Mouse (Mus musculus) olfactory bulb, adult 2 months (tissue): Measurements from ENCODE around the gene Grik3. TPM values are rescaled to one million over a fixed set of nuclear protein-coding genes. Genes with fewer than 3 reads are reported as not detected.

Source experiments
- H3K27ac ChIP-seq: fragments of 200-500 bp; 2 replicates; pipeline ENCODE4 v1.5.1; 2012; ENCODE audit warnings: low read depth, low read length; ENCODE audit not compliant: insufficient read depth
- H3K4me1 ChIP-seq: fragments of 200-500 bp; 2 replicates; pipeline ENCODE4 v1.6.1; 2012; ENCODE audit warnings: low read length; ENCODE audit not compliant: control insufficient read depth, insufficient read depth
- H3K4me3 ChIP-seq: fragments of 200-500 bp; 2 replicates; pipeline ENCODE4 v1.5.1; 2012; ENCODE audit warnings: mild to moderate bottlenecking, low read depth, low read length, moderate library complexity; ENCODE audit not compliant: insufficient read depth
- CTCF ChIP-seq: fragments of 200-500 bp; IDR thresholded peaks from 2 replicates; pipeline ENCODE4 v1.5.1; 2012; ENCODE audit warnings: low read depth, mild to moderate bottlenecking, low read length, moderate library complexity; ENCODE audit not compliant: insufficient read depth
- POLR2A ChIP-seq: fragments of 200-500 bp; IDR thresholded peaks from 2 replicates; pipeline ENCODE4 v1.6.1; 2012; ENCODE audit warnings: mild to moderate bottlenecking, low read depth, low read length, moderate library complexity; ENCODE audit not compliant: insufficient read depth
- WGBS: fragments of 180-500 bp; shearing (Covaris S2); methylation state at CpG from one replicate; pipeline ENCODE4 v1.1.7; 2018; 5-methylcytosine and 5-hydroxymethylcytosine counted together
- polyA plus RNA-seq: library from polyadenylated mRNA; stranded (reverse); fragments of >200 nt; gene quantifications from 2 replicates; pipeline ENCODE4 v1.2.4, GENCODE M21; 2012; ENCODE audit warnings: low replicate concordance; ENCODE audit not compliant: missing spikeins, insufficient read depth, insufficient read length

Gene Grik3
- polyA plus RNA-seq, 1 experiment, result 45.0 TPM

- WGBS, result 81% methylated on average over 8 of the region's 8 CpGs
- no peak overlapping the region for H3K27ac ChIP-seq
- no peak for TF ChIP-seq POLR2A
- no peak for TF ChIP-seq CTCF
- H3K4me3 ChIP-seq, result no peak overlapping the region
- H3K4me1 ChIP-seq, result peaks cover 2% of the 10 kb centered on the region; the same call in 1 of the 2 replicates
These were observed 128.2 kb downstream of the Grik3 start for GRCm38 (mm10) chr4:125618524-125619320.

DNA sequence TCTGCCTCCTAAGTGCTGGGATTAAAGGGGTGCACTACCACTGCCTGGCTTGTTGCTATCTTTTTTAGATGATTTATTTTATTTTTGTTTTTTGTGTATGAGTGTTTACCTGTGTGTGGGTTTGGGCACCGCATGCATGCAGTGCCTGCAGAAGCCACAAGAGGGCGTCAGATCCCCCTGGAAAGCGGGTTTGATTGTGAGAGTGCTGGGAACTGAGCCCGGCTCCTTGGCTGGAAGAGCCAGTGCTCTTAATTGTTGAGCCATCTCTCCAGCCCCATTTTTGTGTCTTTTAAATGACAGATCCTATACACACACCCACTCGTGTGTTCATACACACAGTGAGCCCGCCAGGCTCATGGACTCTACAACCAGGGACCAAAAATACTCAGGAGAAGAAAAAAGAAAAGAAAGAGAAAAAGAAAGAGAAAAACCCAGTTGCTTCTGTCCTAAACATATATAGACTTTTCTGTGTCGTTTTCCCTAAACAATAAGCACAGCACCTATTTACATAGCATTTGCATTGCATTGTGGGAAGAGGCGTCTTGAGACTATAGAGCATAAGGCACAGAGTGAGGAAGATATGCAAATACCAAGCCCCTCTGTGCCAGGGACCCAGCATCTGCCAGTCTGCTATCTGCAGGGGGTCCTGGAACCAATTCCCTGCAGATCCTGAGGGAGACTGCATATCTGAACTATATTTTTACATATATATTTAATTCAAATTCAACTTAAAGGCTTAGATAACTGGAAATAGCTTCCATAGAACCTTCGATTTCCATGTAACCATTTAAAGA lies 134.6 kb downstream of the Grik3 start:
- TF ChIP-seq CTCF, result no peak
- no peak for TF ChIP-seq POLR2A
- 82% methylated on average over 9 of the region's 9 CpGs for WGBS
- Histone ChIP-seq H3K27ac (no peak overlapping the region), H3K4me3 (no peak overlapping the region), H3K4me1 (peaks cover 13% of the 10 kb centered on the region)

DNA sequence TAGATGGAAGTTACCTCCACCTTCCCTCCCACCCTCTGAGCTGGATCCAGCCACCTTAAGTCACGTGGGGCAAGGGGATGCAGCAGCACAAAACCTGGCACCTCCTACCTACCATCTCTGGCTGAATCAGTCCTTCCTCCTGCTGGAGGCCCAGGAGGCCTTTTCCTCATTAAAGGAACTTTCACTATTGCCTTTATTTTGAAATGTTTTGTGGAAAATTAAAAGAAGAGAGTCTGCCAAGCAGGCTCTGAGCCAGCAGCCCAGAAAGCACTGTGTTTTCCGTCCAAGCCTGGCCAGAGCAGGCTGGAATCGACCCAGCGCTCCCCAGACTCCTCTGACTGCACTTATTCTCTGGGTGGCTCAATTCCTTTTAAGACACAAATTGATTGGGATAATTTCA lies 139.0 kb downstream of the Grik3 start:
- H3K4me3 ChIP-seq, result no peak overlapping the region
- peaks cover 11% of the 10 kb centered on the region for H3K4me1 ChIP-seq
- no peak overlapping the region for H3K27ac ChIP-seq
- TF ChIP-seq CTCF (no peak), POLR2A (no peak)
- 51% methylated on average over 4 of the region's 4 CpGs for WGBS

- H3K27ac ChIP-seq, result no peak overlapping the region
- peaks cover 8% of the 10 kb centered on the region for H3K4me1 ChIP-seq
- 86% methylated on average over 11 of the region's 11 CpGs for WGBS
- TF ChIP-seq POLR2A, result no peak
- TF ChIP-seq CTCF, result no peak
- H3K4me3 ChIP-seq, result no peak overlapping the region
These were observed 144.5 kb downstream of the Grik3 start for GRCm38 (mm10) chr4:125635037-125635436.

GRCm38 (mm10) chr4:125636616-125637304 lies 146.3 kb downstream of the Grik3 start:
- Histone ChIP-seq H3K27ac (no peak overlapping the region), H3K4me3 (no peak overlapping the region), H3K4me1 (peaks cover 11% of the 10 kb centered on the region)
- 57% methylated on average over 13 of the region's 13 CpGs for WGBS
- TF ChIP-seq CTCF (no peak), POLR2A (no peak)

GRCm38 (mm10) chr4:125637364-125637763 lies 146.9 kb downstream of the Grik3 start:
- 82% methylated on average over 13 of the region's 13 CpGs for WGBS
- TF ChIP-seq CTCF (no peak), POLR2A (no peak)
- H3K27ac ChIP-seq, result no peak overlapping the region
- H3K4me1 ChIP-seq, result peaks cover 13% of the 10 kb centered on the region
- H3K4me3 ChIP-seq, result no peak overlapping the region

GRCm38 (mm10) chr4:125640520-125640919 lies 150.0 kb downstream of the Grik3 start:
- H3K27ac ChIP-seq, result no peak overlapping the region
- 88% methylated on average over 9 of the region's 9 CpGs for WGBS

DNA sequence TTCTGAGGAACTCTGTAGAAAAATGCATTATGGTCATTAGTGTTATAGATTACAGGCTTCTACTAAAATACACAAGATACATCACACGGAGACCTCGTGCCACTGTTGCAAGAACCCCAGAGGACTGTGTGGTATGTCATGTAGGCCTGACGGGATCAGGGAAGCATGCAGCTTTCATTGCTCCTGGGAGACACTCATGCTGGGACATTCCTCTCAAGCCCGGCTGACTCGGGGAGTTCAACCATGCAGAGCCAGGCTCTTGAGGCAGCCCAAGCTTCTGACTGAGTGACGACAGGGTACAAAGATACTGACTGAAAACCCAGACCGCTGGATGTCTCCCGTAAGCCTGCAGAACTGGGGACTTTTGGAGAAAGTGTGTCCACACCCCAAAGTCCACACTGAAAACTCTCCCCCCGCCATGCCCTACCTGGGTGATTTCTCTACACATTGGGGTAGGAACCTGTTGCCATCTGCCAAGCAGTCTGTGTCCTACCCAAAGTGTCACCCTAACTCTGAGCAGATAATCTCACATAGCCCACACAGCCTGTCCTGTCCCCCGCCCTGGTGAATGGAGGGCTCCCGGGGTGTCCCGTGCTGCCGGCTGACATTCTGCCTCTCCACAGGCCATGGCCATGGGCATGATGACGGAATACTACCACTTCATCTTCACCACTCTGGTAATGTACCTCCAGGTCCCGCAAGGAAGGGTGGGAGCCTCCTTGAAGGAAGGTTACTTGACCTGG lies 150.6 kb downstream of the Grik3 start:
- Histone ChIP-seq H3K4me1 (peaks cover 23% of the 10 kb centered on the region), H3K27ac (no peak overlapping the region), H3K4me3 (no peak overlapping the region)
- WGBS, result 94% methylated on average over 15 of the region's 15 CpGs
- TF ChIP-seq CTCF (no peak), POLR2A (no peak)

More at GRCm38 (mm10) chr4:125640520-125640919, 150.0 kb downstream of the Grik3 start:
- Histone ChIP-seq H3K4me3 (no peak overlapping the region), H3K4me1 (peaks cover 23% of the 10 kb centered on the region)
- TF ChIP-seq CTCF, result no peak
- TF ChIP-seq POLR2A, result no peak
